Mouse (Mus musculus): ENCODE measurements at regions not wholly inside any gene's neighbourhood (a gene's known extent, or its start where the extent isn't known, plus 50 kb on each side); places are given as distances from the start of the nearest gene placed in this dataset.

- in situ Hi-C loops (cut with MboI; ENCODE audit: low pct_unique_long_range_greater_than_20kb): no loop called here
- DNase-seq (ENCODE audit: low read depth, low spot score): no peak
- H3K27me3 ChIP-seq: peaks cover 12% of the 10 kb centered on the region
- no peak for ATAC-seq
- POLR2A ChIA-PET: no interaction called here
- CTCF ChIA-PET: no interaction called here
- no peak for TF ChIP-seq CTCF (IDR thresholded peaks at IDR 0.05)
Observed at GRCm38 (mm10) chr9:100097028-100097427, 221.1 kb upstream of the Sox14 start.

DNA sequence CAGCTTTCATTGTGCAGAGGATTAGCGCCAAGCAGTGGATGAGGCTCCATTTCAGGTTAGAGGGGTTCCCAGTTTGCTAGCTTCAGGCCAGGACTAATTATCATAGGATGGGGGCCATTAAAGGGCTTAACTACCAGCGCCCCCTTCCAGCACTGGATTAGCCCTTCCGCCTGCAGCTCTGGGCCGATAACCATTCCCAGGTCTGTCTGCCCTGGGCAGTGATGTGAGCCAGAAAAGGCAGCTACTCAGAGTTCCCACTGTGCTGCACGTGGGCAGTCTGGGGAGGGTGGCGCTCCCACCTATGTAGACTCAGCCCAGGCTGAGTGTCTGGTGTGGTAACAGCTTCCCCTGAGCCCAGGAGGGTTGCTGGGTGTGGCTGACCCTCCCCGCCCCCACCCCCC is 219.6 kb upstream of the Sox14 start:
- in situ Hi-C loops (cut with MboI; ENCODE audit: low pct_unique_long_range_greater_than_20kb): no loop called here
- DNase-seq (ENCODE audit: low read depth, low spot score) (no peak), ATAC-seq (no peak)
- CTCF ChIA-PET: no interaction called here
- no peak for TF ChIP-seq CTCF (IDR thresholded peaks at IDR 0.05)
- POLR2A ChIA-PET: no interaction called here
- peaks cover 17% of the 10 kb centered on the region for H3K27me3 ChIP-seq

- ChIA-PET CTCF (no interaction called here), POLR2A (no interaction called here)
- in situ Hi-C loops (cut with MboI; ENCODE audit: low pct_unique_long_range_greater_than_20kb): no loop called here
- DNase-seq (ENCODE audit: low read depth, low spot score): no peak
- TF ChIP-seq CTCF (IDR thresholded peaks at IDR 0.05): no peak
- ATAC-seq: no peak
- H3K27me3 ChIP-seq: peaks cover 17% of the 10 kb centered on the region
Observed at GRCm38 (mm10) chr9:100094956-100095558, 219.1 kb upstream of the Sox14 start.

DNA sequence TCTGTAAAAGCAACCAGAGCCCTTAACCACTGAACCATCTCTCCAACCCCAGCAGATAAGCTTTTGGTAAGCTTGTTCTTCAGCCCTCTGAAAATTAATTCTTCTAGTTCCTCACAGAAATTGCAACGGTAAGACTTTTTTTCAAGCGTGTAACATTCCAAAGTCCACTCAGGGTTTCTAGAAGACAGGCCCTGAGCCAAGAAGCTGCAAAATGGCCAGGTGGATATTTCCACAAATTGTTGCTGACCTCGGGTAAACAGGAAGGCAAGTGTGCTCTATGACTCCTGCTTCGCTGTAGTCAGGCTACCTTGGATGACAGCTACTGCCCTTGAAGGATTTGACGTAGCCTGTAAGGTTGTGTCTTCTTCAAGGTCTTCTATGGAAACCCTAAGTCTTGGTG is 195.2 kb upstream of the Sox14 start:
- CTCF ChIA-PET: interaction anchor here (1.1 kb wide), 1 partner anchor 13 kb away, joined by 3 read pairs; no protein-coding TSS in a partner anchor
- DNase-seq (ENCODE audit: low read depth, low spot score) (no peak), ATAC-seq (no peak)
- POLR2A ChIA-PET: interaction anchor here (0.7 kb wide), 1 partner anchor 22 kb away, joined by 3 read pairs; no protein-coding TSS in a partner anchor
- in situ Hi-C loops (cut with MboI; ENCODE audit: low pct_unique_long_range_greater_than_20kb): no loop called here
- no peaks in the 10 kb centered on the region for H3K27me3 ChIP-seq
- TF ChIP-seq CTCF (IDR thresholded peaks at IDR 0.05): no peak

DNA sequence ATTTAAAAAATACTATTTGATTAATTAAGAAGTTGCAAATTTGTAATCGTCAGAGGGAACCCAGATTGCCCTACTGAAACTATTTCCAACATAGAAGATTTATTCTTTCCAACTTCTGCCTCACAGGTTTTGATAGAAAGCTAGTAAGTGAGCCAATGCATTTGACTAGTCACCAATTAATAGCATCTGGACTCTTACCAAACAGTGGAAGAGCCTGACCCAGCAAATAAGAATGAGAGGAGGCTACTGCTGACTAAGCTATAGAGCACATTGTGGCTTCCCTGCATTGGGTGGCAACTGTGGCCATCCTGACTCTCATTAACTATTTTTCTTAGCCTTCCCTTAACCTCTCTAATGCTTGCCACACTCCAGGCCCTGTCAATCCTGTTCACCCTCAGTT is 182.6 kb upstream of the Sox14 start:
- H3K27me3 ChIP-seq: peaks cover 3% of the 10 kb centered on the region
- ChIA-PET POLR2A (interaction anchor here (1.4 kb wide), 1 partner anchor 26 kb away, joined by 6 read pairs; no protein-coding TSS in a partner anchor), CTCF (no interaction called here)
- in situ Hi-C loops (cut with MboI; ENCODE audit: low pct_unique_long_range_greater_than_20kb): no loop called here
- TF ChIP-seq CTCF (IDR thresholded peaks at IDR 0.05): no peak
- no peak for ATAC-seq
- DNase-seq (ENCODE audit: low read depth, low spot score): no peak

- in situ Hi-C loops (cut with MboI; ENCODE audit: low pct_unique_long_range_greater_than_20kb): no loop called here
- peaks cover 17% of the 10 kb centered on the region for H3K27me3 ChIP-seq
- CTCF ChIA-PET: no interaction called here
- DNase-seq (ENCODE audit: low read depth, low spot score) (no peak), ATAC-seq (no peak)
- no peak for TF ChIP-seq CTCF (IDR thresholded peaks at IDR 0.05)
- POLR2A ChIA-PET: no interaction called here
Observed at GRCm38 (mm10) chr9:100046213-100046807, 170.3 kb upstream of the Sox14 start.

DNA sequence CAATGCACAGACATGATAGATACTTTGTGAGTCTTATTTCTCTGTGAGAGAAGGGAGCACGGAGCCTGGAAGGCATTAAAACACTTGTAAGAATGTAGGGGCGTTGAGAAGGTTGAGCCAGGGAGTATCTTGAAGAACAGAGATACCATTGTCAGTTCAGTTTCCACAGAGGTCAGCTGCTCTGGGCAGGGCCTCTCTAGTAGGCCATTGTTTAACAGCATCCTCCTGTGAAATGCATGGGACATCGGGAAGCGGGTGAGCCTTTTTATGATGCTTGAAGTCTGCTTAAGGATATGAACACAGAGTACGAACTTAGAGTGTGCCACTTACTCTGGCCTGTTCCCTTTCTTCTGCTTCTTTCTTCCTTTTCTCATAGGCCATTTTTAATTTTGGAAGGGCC is 169.7 kb upstream of the Sox14 start:
- ATAC-seq: no peak
- H3K27me3 ChIP-seq: peaks cover 17% of the 10 kb centered on the region
- POLR2A ChIA-PET: no interaction called here
- TF ChIP-seq CTCF (IDR thresholded peaks at IDR 0.05): no peak
- CTCF ChIA-PET: no interaction called here
- in situ Hi-C loops (cut with MboI; ENCODE audit: low pct_unique_long_range_greater_than_20kb): no loop called here
- DNase-seq (ENCODE audit: low read depth, low spot score): no peak

GRCm38 (mm10) chr9:100041776-100042175 is 165.8 kb upstream of the Sox14 start:
- ChIA-PET POLR2A (no interaction called here), CTCF (no interaction called here)
- DNase-seq (ENCODE audit: low read depth, low spot score) (no peak), ATAC-seq (no peak)
- TF ChIP-seq CTCF (IDR thresholded peaks at IDR 0.05): no peak
- in situ Hi-C loops (cut with MboI; ENCODE audit: low pct_unique_long_range_greater_than_20kb): no loop called here
- peaks cover 10% of the 10 kb centered on the region for H3K27me3 ChIP-seq

DNA sequence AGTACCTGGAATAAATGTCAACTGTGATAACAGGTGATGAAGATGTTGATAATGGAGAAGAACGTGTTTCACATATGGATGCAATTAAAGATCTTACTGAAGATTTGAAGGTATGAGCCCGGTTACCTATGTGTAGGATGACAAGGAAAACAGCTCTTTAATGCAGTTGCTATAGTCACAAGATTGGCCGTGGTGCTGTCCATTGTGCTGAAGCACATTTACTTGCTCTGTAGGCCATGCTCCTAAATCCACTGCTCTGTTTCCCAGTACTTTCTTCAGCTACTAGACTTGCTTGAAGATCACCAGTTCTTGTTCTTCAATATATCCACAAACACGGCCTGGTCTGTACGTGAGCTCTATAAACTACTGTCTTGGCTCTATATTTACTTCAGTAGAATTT is 147.7 kb upstream of the Sox14 start:
- ChIA-PET POLR2A (no interaction called here), CTCF (interaction anchor here (1.3 kb wide), 1 partner anchor 13 kb away, joined by 3 read pairs; no protein-coding TSS in a partner anchor)
- TF ChIP-seq CTCF (IDR thresholded peaks at IDR 0.05): no peak
- H3K27me3 ChIP-seq: peaks cover 16% of the 10 kb centered on the region
- in situ Hi-C loops (cut with MboI; ENCODE audit: low pct_unique_long_range_greater_than_20kb): no loop called here
- ATAC-seq (no peak), DNase-seq (ENCODE audit: low read depth, low spot score) (no peak)

GRCm38 (mm10) chr9:100022035-100022434 is 146.1 kb upstream of the Sox14 start:
- CTCF ChIA-PET: no interaction called here
- H3K27me3 ChIP-seq: peaks cover 16% of the 10 kb centered on the region
- DNase-seq (ENCODE audit: low read depth, low spot score) (no peak), ATAC-seq (no peak)
- POLR2A ChIA-PET: no interaction called here
- in situ Hi-C loops (cut with MboI; ENCODE audit: low pct_unique_long_range_greater_than_20kb): no loop called here
- no peak for TF ChIP-seq CTCF (IDR thresholded peaks at IDR 0.05)

DNA sequence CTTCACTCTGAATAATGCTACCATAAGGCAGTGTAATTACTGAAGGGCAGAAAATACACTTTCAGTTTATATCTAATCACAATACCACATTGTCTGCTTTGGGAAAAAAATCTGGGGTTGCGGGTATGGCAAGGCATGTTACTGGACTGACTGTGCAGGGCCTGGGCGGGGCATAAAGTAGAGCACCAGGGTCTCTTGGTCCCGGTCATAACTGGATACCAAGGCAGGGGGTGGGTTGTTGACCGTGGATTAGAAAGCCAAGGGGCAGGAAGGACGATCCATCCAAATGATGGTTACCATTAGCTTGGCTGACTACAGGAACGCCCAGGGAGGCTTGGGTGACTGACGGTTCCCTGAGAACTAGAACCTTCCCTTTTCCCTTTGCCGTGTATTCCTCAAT is 119.2 kb upstream of the Sox14 start:
- no peak for TF ChIP-seq CTCF (IDR thresholded peaks at IDR 0.05)
- peaks cover 37% of the 10 kb centered on the region for H3K27me3 ChIP-seq
- POLR2A ChIA-PET: no interaction called here
- no peak for ATAC-seq
- in situ Hi-C loops (cut with MboI; ENCODE audit: low pct_unique_long_range_greater_than_20kb): no loop called here
- DNase-seq (ENCODE audit: low read depth, low spot score): no peak
- CTCF ChIA-PET: no interaction called here

All from Patski (cell line).